Mouse (Mus musculus): ENCODE measurements around the gene Olfr481.

The Olfr481 gene

GRCm38 (mm10) chr7:108079555-108079954 is at the start of gene Olfr481:
Olfr481 (plus strand) TSS chr7:108079855.
- no peak for DNase-seq

DNA sequence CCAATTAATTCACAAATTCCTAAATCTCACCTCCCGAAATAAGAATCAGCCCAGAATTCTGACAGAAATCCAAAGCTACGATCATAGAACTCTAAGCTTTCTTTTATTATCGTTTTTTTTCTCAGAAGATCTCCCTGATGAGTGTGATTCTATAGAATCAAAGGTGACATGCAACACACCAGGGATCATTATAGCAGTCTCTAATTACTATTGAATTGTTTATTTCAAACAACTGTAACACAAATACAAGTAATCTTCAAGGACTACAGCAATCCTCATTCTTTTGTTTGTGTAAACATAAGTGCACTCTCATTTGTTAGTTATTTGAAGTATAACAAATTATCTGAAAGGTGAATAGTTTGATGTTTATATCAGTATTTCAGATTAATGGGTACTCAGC is 45.8 kb upstream of the Olfr481 start, which contains the start of gene Olfr478:
Olfr478 (minus strand) TSS at position 101 of the 400 bp plus-strand sequence.
- no peak for DNase-seq

DNA sequence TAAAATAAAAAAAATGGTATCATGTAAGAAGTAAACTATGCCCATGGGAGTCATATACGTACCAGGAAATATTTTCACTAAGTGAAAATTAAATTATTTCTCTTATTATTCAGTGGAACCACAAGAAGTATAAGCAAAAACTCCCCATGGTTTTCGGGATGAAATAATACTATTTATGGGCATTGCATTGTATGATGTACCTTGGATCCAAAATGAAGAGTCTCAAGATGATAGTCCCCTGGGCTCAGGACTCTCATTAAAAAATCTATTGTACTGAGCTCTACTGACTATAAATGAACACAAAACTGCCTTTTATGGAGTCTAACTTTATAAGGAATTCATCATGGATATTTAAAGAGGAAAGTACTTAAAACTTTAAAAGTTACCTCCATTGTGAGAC is 29.3 kb upstream of the Olfr481 start, which contains the start of gene Olfr479:
Olfr479 (plus strand) TSS at position 301 of the 400 bp plus-strand sequence.
- no peak for DNase-seq

- no peak for DNase-seq
Measured at GRCm38 (mm10) chr7:108067246-108067645, 12.4 kb upstream of the Olfr481 start, which contains the start of gene Olfr480. Olfr480 (minus strand) TSS chr7:108067346.

DNA sequence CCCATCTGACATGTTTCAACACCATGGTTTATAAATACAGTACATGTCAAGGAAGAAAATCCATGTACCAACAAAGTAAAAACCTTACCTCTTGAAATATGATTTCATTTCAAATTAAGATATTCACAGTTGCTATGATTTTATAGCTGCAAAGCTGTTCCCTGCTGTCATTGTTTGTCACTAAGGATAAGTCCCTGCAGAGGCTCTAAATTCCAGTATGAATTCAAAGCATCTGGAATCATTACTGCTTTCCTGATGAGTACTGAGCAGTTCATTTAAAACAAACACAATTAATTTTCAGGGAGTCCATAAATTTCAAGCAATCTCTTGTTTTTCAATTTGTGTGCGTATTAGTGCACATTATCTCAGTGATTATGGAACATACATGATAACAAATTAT is 17.8 kb downstream of the Olfr481 start, which contains the start of gene Olfr482:
Olfr482 (minus strand) TSS at position 101 of the 400 bp plus-strand sequence.
- DNase-seq, result no peak

GRCm38 (mm10) chr7:108100549-108100948 is 20.9 kb downstream of the Olfr481 start, which contains the start of gene Olfr483:
Olfr483 (plus strand) TSS chr7:108100849.
- DNase-seq, result no peak

DNA sequence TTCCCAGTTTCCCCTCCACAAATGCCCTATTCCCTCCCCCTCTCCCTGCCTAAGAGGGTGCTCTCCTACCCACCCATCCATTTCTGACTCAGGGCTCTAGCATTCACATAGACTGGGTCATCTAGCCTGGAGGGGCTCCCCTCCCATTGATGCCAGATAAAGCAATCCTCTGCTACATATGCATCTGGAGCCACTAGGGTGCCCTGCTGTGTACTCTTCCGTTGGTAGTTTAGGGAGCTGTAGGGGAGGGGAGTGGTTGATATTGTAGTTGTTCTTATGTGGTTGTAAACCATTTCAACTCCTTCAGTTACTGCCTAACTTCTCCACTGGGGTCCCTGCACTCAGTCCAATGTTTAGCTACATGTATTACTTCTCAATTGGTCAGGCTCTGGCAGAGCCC is 41.0 kb downstream of the Olfr481 start:
- no peak for DNase-seq

- DNase-seq, result no peak
Measured at GRCm38 (mm10) chr7:108121416-108121815, 41.8 kb downstream of the Olfr481 start.

GRCm38 (mm10) chr7:108127349-108127748 is 47.7 kb downstream of the Olfr481 start, which contains the start of gene Olfr484:
Olfr484 (minus strand) TSS chr7:108127449.
- no peak for DNase-seq

Measured in cerebellum, postnatal 36 days (tissue).